Mouse (Mus musculus): ENCODE data around the gene Tomm6. TPM values are rescaled to one million over a fixed set of nuclear protein-coding genes. Genes with fewer than 3 reads are reported as not detected.

Gene Tomm6
- polyA plus RNA-seq (2012; rRNA removed): 148 and 167 TPM in 2 replicates

- peak within 1 kb of the TSS; percentile 66 for H3K4me3 ChIP-seq (replicated peaks; ENCODE audit: insufficient read depth, low read depth, low read length)
- WGBS: 0% methylated on average over 9 of the region's 9 CpGs
- DNase-seq: no peak
- TF ChIP-seq POLR2A (IDR thresholded peaks at IDR 0.05; ENCODE audit: borderline replicate concordance, insufficient read depth, low read length) (no peak), CTCF (IDR thresholded peaks at IDR 0.05; ENCODE audit: borderline replicate concordance, insufficient read depth, low read depth, low read length) (no peak)
- H3K27me3 ChIP-seq (ENCODE audit: control insufficient read depth, insufficient read depth, low read length): no peaks in the 10 kb centered on the region
- no peaks in the 10 kb centered on the region for H3K4me1 ChIP-seq (ENCODE audit: control insufficient read depth, insufficient read depth, low read length)
- H3K27ac ChIP-seq (ENCODE audit: insufficient read depth, low read length): peak within 1 kb of the TSS; percentile 78
Measured at GRCm38 (mm10) chr17:47688344-47688607, at the start of gene Tomm6. Gene Tomm6 (minus strand): TSS chr17:47688386.

- DNase-seq: peak; percentile 87 to 89
- H3K27me3 ChIP-seq (ENCODE audit: control insufficient read depth, insufficient read depth, low read length): no peaks in the 10 kb centered on the region
- H3K4me1 ChIP-seq (ENCODE audit: control insufficient read depth, insufficient read depth, low read length): peaks cover 12% of the 10 kb centered on the region
- H3K4me3 ChIP-seq (replicated peaks; ENCODE audit: insufficient read depth, low read depth, low read length): peak overlapping the region; percentile 92
- TF ChIP-seq POLR2A (IDR thresholded peaks at IDR 0.05; ENCODE audit: borderline replicate concordance, insufficient read depth, low read length) (no peak; the same call in 1 of the 2 replicates), CTCF (IDR thresholded peaks at IDR 0.05; ENCODE audit: borderline replicate concordance, insufficient read depth, low read depth, low read length) (no peak)
- H3K27ac ChIP-seq (ENCODE audit: insufficient read depth, low read length): peak overlapping the region; percentile 95
- WGBS: under 1% methylated on average over 51 of the region's 60 CpGs
Measured at GRCm38 (mm10) chr17:47737271-47738065, 49.3 kb upstream of the Tomm6 start.

GRCm38 (mm10) chr17:47736856-47737255, 48.7 kb upstream of the Tomm6 start, which contains the start of gene Tfeb:
Gene Tfeb (plus strand): TSS chr17:47737030.
- under 1% methylated on average over 45 of the region's 47 CpGs for WGBS
- Histone ChIP-seq H3K4me1 (ENCODE audit: control insufficient read depth, insufficient read depth, low read length) (peaks cover 12% of the 10 kb centered on the region), H3K27me3 (ENCODE audit: control insufficient read depth, insufficient read depth, low read length) (no peaks in the 10 kb centered on the region), H3K27ac (ENCODE audit: insufficient read depth, low read length) (peak within 1 kb of the TSS; percentile 95), H3K4me3 (replicated peaks; ENCODE audit: insufficient read depth, low read depth, low read length) (peak within 1 kb of the TSS; percentile 92)
- peak; percentile 95 to 98 for DNase-seq
- TF ChIP-seq CTCF (IDR thresholded peaks at IDR 0.05; ENCODE audit: borderline replicate concordance, insufficient read depth, low read depth, low read length) (peak; percentile 75), POLR2A (IDR thresholded peaks at IDR 0.05; ENCODE audit: borderline replicate concordance, insufficient read depth, low read length) (peak; percentile 38; the same call in 1 of the 2 replicates)

- no peak overlapping the region for H3K4me3 ChIP-seq (replicated peaks; ENCODE audit: insufficient read depth, low read depth, low read length)
- DNase-seq: no peak
- H3K27ac ChIP-seq (ENCODE audit: insufficient read depth, low read length): no peak overlapping the region
- 81% methylated on average over 14 of the region's 14 CpGs for WGBS
- H3K27me3 ChIP-seq (ENCODE audit: control insufficient read depth, insufficient read depth, low read length): no peaks in the 10 kb centered on the region
- H3K4me1 ChIP-seq (ENCODE audit: control insufficient read depth, insufficient read depth, low read length): peaks cover 12% of the 10 kb centered on the region
- TF ChIP-seq POLR2A (IDR thresholded peaks at IDR 0.05; ENCODE audit: borderline replicate concordance, insufficient read depth, low read length) (no peak), CTCF (IDR thresholded peaks at IDR 0.05; ENCODE audit: borderline replicate concordance, insufficient read depth, low read depth, low read length) (no peak)
Measured at GRCm38 (mm10) chr17:47735553-47736100, 47.4 kb upstream of the Tomm6 start.

- no peak for DNase-seq
- no peak for TF ChIP-seq POLR2A (IDR thresholded peaks at IDR 0.05; ENCODE audit: borderline replicate concordance, insufficient read depth, low read length)
- no peak for TF ChIP-seq CTCF (IDR thresholded peaks at IDR 0.05; ENCODE audit: borderline replicate concordance, insufficient read depth, low read depth, low read length)
- H3K4me3 ChIP-seq (replicated peaks; ENCODE audit: insufficient read depth, low read depth, low read length): no peak overlapping the region
- 52% methylated on average over 24 of the region's 24 CpGs for WGBS
- no peak overlapping the region for H3K27ac ChIP-seq (ENCODE audit: insufficient read depth, low read length)
- peaks cover 7% of the 10 kb centered on the region for H3K4me1 ChIP-seq (ENCODE audit: control insufficient read depth, insufficient read depth, low read length)
- no peaks in the 10 kb centered on the region for H3K27me3 ChIP-seq (ENCODE audit: control insufficient read depth, insufficient read depth, low read length)
Measured at GRCm38 (mm10) chr17:47730633-47731575, 42.7 kb upstream of the Tomm6 start.

- no peak for DNase-seq
- WGBS: 72% methylated on average over 11 of the region's 11 CpGs
- no peak for TF ChIP-seq CTCF (IDR thresholded peaks at IDR 0.05; ENCODE audit: borderline replicate concordance, insufficient read depth, low read depth, low read length)
- no peak for TF ChIP-seq POLR2A (IDR thresholded peaks at IDR 0.05; ENCODE audit: borderline replicate concordance, insufficient read depth, low read length)
Measured at GRCm38 (mm10) chr17:47726566-47726965, 38.4 kb upstream of the Tomm6 start, which contains the start of gene Pgc. Gene Pgc (plus strand): TSS chr17:47726842.

GRCm38 (mm10) chr17:47721183-47721582, 33.0 kb upstream of the Tomm6 start:
- 77% methylated on average over 4 of the region's 4 CpGs for WGBS
- no peak overlapping the region for H3K27ac ChIP-seq (ENCODE audit: insufficient read depth, low read length)
- H3K4me3 ChIP-seq (replicated peaks; ENCODE audit: insufficient read depth, low read depth, low read length): no peak overlapping the region
- TF ChIP-seq CTCF (IDR thresholded peaks at IDR 0.05; ENCODE audit: borderline replicate concordance, insufficient read depth, low read depth, low read length): no peak
- no peak for TF ChIP-seq POLR2A (IDR thresholded peaks at IDR 0.05; ENCODE audit: borderline replicate concordance, insufficient read depth, low read length)
- no peaks in the 10 kb centered on the region; the same call in 1 of the 2 replicates for H3K4me1 ChIP-seq (ENCODE audit: control insufficient read depth, insufficient read depth, low read length)
- no peaks in the 10 kb centered on the region for H3K27me3 ChIP-seq (ENCODE audit: control insufficient read depth, insufficient read depth, low read length)
- no peak for DNase-seq

More at GRCm38 (mm10) chr17:47726566-47726965, 38.4 kb upstream of the Tomm6 start, which contains the start of gene Pgc:
- H3K27ac ChIP-seq (ENCODE audit: insufficient read depth, low read length): no peak within 1 kb of the TSS
- no peaks in the 10 kb centered on the region for H3K27me3 ChIP-seq (ENCODE audit: control insufficient read depth, insufficient read depth, low read length)
- no peak within 1 kb of the TSS for H3K4me3 ChIP-seq (replicated peaks; ENCODE audit: insufficient read depth, low read depth, low read length)
- H3K4me1 ChIP-seq (ENCODE audit: control insufficient read depth, insufficient read depth, low read length): peaks cover 7% of the 10 kb centered on the region
